Mouse (Mus musculus): Measurements from ENCODE around the gene Cers4. TPM values are rescaled to one million over a fixed set of nuclear protein-coding genes. Genes with fewer than 3 reads are reported as not detected.
A peak's percentile ranks its signal among the peaks of the same experiment; 100 is the strongest.

Gene Cers4
- 33.0 and 33.4 TPM in 2 replicates for polyA plus RNA-seq (2015; fragmentation: Nextera tagmentation; extraction: Ambion mirVana)

DNA sequence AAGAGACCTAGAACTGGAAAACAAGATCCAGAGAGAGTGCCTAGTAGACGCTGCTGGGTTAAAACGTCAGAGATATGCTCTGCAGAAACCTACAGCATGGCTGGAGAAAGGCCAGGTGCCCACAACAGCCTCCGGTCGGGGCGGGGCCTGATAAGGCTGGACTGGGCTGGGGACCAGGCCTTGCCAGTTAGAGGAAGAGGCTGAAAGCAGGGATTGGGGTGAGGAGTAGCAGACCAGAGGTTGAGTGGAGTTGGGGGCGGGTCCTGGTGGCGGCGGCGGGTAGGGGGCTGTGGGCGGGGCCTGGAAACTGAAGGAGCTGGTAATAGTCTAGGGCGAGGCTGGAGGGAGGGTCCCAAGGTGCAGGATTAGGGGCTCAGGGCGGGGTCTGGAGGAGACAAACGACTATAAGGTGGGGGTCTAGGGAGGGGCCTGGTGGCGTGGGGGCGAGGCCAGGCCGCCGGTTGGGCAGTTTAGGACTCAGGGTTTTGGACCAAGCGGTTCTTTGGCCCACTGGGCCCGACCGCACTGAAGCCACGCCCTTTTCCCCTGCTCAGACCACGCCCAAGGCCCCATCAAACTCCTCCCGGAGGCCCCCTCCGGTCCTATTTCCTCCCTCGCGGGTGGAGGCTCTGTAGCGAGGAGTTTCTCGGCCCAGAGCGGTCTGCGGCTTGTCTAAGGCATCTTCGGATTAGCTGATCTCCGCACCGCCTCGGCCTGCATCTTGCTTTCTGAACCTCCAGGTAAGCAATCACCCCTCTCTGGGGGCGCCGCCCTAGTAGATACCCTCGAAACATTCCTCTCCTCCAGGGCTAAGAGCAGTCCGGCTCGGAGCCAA lies at the start of gene Cers4:
Gene Cers4, plus strand, starts transcription at position 176 of the 835 bp plus-strand sequence.
- peak within 1 kb of the TSS; percentile 61 for H3K4me3 ChIP-seq
- peaks cover 37% of the 10 kb centered on the region for H3K4me1 ChIP-seq (replicated peaks)
- no peaks in the 10 kb centered on the region for H3K27me3 ChIP-seq
- ATAC-seq (ENCODE audit: low read depth) = peak; percentile 90
- no peaks in the 10 kb centered on the region for H3K36me3 ChIP-seq
- 1% methylated on average over 39 of the region's 39 CpGs for WGBS
- H3K27ac ChIP-seq (replicated peaks) = peak within 1 kb of the TSS; percentile 71
- peak within 1 kb of the TSS; percentile 80 for H3K9ac ChIP-seq
- H3K9me3 ChIP-seq = no peaks in the 10 kb centered on the region
- peak within 1 kb of the TSS; percentile 93 for H3K4me2 ChIP-seq

GRCm38 (mm10) chr8:4458165-4458564 lies 34.7 kb upstream of the Cers4 start:
- WGBS = 85% methylated on average over 2 of the region's 2 CpGs
- no peaks in the 10 kb centered on the region for H3K27me3 ChIP-seq

GRCm38 (mm10) chr8:4463061-4463460 lies 29.8 kb upstream of the Cers4 start:
- H3K27ac ChIP-seq (replicated peaks) = no peak overlapping the region
- H3K9ac ChIP-seq = no peak overlapping the region
- ATAC-seq (ENCODE audit: low read depth) = no peak
- H3K36me3 ChIP-seq = no peaks in the 10 kb centered on the region
- H3K27me3 ChIP-seq = no peaks in the 10 kb centered on the region
- no peak overlapping the region for H3K4me3 ChIP-seq
- WGBS = 93% methylated on average over 2 of the region's 2 CpGs
- no peaks in the 10 kb centered on the region for H3K4me1 ChIP-seq (replicated peaks)
- no peaks in the 10 kb centered on the region for H3K9me3 ChIP-seq
- H3K4me2 ChIP-seq = no peak overlapping the region

More at GRCm38 (mm10) chr8:4458165-4458564, 34.7 kb upstream of the Cers4 start:
- H3K4me2 ChIP-seq = no peak overlapping the region
- ATAC-seq (ENCODE audit: low read depth) = no peak
- H3K9me3 ChIP-seq = no peaks in the 10 kb centered on the region
- no peak overlapping the region for H3K9ac ChIP-seq
- no peak overlapping the region for H3K4me3 ChIP-seq
- H3K27ac ChIP-seq (replicated peaks) = no peak overlapping the region
- H3K4me1 ChIP-seq (replicated peaks) = no peaks in the 10 kb centered on the region
- H3K36me3 ChIP-seq = no peaks in the 10 kb centered on the region

GRCm38 (mm10) chr8:4474419-4475187 lies 18.2 kb upstream of the Cers4 start:
- no peaks in the 10 kb centered on the region for H3K4me1 ChIP-seq (replicated peaks)
- no peaks in the 10 kb centered on the region for H3K9me3 ChIP-seq
- no peaks in the 10 kb centered on the region for H3K36me3 ChIP-seq
- no peak overlapping the region for H3K4me2 ChIP-seq
- H3K4me3 ChIP-seq = no peak overlapping the region
- H3K9ac ChIP-seq = no peak overlapping the region
- H3K27ac ChIP-seq (replicated peaks) = no peak overlapping the region
- 50% methylated on average over 7 of the region's 7 CpGs for WGBS
- H3K27me3 ChIP-seq = no peaks in the 10 kb centered on the region
- no peak for ATAC-seq (ENCODE audit: low read depth)

- H3K27ac ChIP-seq (replicated peaks) = no peak overlapping the region
- 78% methylated on average over 4 of the region's 4 CpGs for WGBS
- H3K9me3 ChIP-seq = no peaks in the 10 kb centered on the region
- ATAC-seq (ENCODE audit: low read depth) = no peak
- no peaks in the 10 kb centered on the region for H3K36me3 ChIP-seq
- no peak overlapping the region for H3K9ac ChIP-seq
- no peak overlapping the region for H3K4me3 ChIP-seq
- H3K4me2 ChIP-seq = no peak overlapping the region
- no peaks in the 10 kb centered on the region for H3K4me1 ChIP-seq (replicated peaks)
- H3K27me3 ChIP-seq = no peaks in the 10 kb centered on the region
Measured at GRCm38 (mm10) chr8:4481154-4481553, 11.7 kb upstream of the Cers4 start.

- no peak overlapping the region for H3K9ac ChIP-seq
- H3K4me1 ChIP-seq (replicated peaks) = no peaks in the 10 kb centered on the region
- 78% methylated on average over 4 of the region's 4 CpGs for WGBS
- H3K9me3 ChIP-seq = no peaks in the 10 kb centered on the region
- no peak overlapping the region for H3K4me2 ChIP-seq
- H3K4me3 ChIP-seq = no peak overlapping the region
- no peak overlapping the region for H3K27ac ChIP-seq (replicated peaks)
- H3K36me3 ChIP-seq = no peaks in the 10 kb centered on the region
- H3K27me3 ChIP-seq = no peaks in the 10 kb centered on the region
- no peak for ATAC-seq (ENCODE audit: low read depth)
Measured at GRCm38 (mm10) chr8:4481586-4481985, 11.2 kb upstream of the Cers4 start.

DNA sequence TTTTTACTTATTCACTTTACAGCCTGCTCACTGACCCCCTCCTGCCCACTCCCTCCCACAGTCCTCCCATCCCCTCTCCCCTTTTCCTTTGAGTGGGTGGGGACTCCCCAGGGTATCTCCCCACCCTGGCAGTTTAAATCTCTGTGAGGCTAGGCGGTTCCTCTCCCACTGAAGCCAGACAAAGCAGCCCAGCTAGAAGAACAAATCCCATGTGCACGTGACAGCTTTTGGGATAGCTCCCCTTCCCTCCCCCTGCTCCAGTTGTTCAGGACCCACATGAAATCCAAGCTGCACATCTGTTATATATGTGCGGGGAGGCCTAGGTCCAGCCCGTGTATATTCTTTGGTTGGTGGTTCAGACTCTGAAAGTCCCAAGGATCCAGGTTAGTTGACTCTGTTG lies 10.3 kb upstream of the Cers4 start:
- Histone ChIP-seq H3K4me2 (no peak overlapping the region), H3K4me1 (replicated peaks) (no peaks in the 10 kb centered on the region), H3K27me3 (no peaks in the 10 kb centered on the region), H3K9me3 (no peaks in the 10 kb centered on the region), H3K4me3 (no peak overlapping the region), H3K9ac (no peak overlapping the region), H3K36me3 (no peaks in the 10 kb centered on the region), H3K27ac (replicated peaks) (no peak overlapping the region)
- ATAC-seq (ENCODE audit: low read depth) = no peak
- whole genome bisulfite sequencing = 74% methylated on average over 4 of the region's 4 CpGs

DNA sequence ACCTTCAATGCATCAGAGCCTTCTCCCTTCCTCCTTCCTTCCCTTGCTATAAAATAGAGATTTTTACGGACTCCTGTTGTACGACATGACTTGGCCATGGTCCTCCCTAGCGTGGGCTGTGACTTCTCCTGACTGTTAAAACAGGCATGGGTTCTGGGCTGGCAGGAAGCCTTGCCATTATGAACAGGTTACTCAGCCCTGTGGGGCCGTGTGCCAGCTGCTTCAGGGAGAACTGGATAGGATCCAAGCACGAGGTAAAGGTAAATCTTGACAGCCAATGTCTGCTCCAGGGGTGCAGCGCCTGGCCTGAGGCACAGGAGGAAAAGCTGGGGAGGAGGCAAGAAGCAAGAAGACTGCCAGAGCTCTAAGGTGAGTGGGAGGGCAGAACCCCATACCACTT lies 9.5 kb upstream of the Cers4 start:
- H3K27ac ChIP-seq (replicated peaks) = no peak overlapping the region
- 83% methylated on average over 6 of the region's 6 CpGs for WGBS
- no peaks in the 10 kb centered on the region for H3K27me3 ChIP-seq
- no peaks in the 10 kb centered on the region for H3K4me1 ChIP-seq (replicated peaks)
- H3K4me2 ChIP-seq = no peak overlapping the region
- no peak overlapping the region for H3K9ac ChIP-seq
- no peaks in the 10 kb centered on the region for H3K9me3 ChIP-seq
- no peak overlapping the region for H3K4me3 ChIP-seq
- no peaks in the 10 kb centered on the region for H3K36me3 ChIP-seq
- ATAC-seq (ENCODE audit: low read depth) = no peak

DNA sequence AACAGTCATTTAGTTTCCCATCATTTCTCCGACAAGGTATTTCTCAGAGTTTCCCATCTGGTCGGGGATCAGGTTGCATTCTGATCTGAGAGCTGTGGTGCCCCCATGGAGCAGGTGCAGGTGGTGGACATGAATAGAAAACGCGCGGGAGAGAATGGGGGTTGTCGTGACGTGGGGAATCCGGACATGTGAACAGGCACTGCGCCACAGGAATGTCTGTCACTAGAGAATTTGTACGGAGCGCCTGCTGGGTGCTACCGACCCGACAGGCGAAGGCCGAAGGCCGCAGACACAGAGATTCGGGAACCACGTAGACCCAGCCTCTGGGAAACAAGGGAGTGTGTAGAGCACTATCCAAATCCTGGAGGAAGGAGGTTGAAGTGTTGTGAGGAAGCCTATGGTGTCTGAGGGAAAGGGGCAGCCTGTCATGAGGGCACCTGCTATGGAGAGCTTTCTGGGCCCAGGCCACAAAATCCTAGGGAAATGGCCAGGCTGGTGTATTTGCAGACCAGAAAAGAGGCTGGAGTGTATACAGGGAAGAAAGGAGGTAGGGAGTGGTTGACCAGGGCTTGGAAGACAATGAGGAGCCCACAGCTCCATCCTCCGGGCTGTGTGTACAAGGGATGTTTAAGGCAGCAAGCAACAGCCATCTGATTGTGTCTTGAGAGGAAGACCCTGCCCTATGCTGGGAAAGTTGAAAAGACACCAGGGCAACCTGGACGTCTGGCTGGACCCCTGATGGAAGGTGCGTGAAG lies 1.0 kb downstream of the Cers4 start:
- Histone ChIP-seq H3K4me2 (peak overlapping the region; percentile 93), H3K9ac (peak overlapping the region; percentile 80), H3K4me3 (peak overlapping the region; percentile 61), H3K27me3 (no peaks in the 10 kb centered on the region), H3K4me1 (replicated peaks) (peaks cover 37% of the 10 kb centered on the region), H3K36me3 (no peaks in the 10 kb centered on the region), H3K27ac (replicated peaks) (peak overlapping the region; percentile 71), H3K9me3 (no peaks in the 10 kb centered on the region)
- 9% methylated on average over 21 of the region's 21 CpGs for WGBS
- peak; percentile 68 for ATAC-seq (ENCODE audit: low read depth)

DNA sequence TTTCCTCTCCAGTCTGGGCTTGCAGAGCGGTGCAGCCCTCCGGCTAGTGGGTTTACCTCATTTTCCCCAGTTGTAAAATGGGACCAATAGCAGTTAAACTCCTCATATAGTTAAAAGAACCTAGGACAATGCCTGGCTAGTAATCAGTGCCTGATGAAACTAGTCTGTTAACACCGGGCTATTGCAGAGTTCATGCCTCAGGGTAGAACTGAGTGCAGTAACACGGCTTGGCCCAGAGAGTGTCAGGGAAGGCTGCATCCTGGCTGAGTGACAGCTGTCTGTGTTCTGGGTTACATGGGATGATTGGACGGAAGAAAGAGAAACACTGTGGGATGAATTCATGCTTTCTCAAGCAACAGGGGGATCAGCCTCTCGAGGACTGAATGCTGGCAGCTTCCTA lies 3.1 kb downstream of the Cers4 start:
- Histone ChIP-seq H3K27ac (replicated peaks) (no peak overlapping the region), H3K9me3 (no peaks in the 10 kb centered on the region), H3K4me3 (no peak overlapping the region), H3K4me1 (replicated peaks) (peaks cover 37% of the 10 kb centered on the region), H3K27me3 (no peaks in the 10 kb centered on the region), H3K36me3 (no peaks in the 10 kb centered on the region), H3K9ac (peak overlapping the region; percentile 14; the same call in 1 of the 2 replicates), H3K4me2 (peak overlapping the region; percentile 93)
- ATAC-seq (ENCODE audit: low read depth) = no peak
- WGBS = 54% methylated on average over 6 of the region's 6 CpGs

GRCm38 (mm10) chr8:4497610-4498009 lies 4.8 kb downstream of the Cers4 start:
- WGBS = 87% methylated on average over 1 of the region's 1 CpGs
- Histone ChIP-seq H3K9me3 (no peaks in the 10 kb centered on the region), H3K27me3 (no peaks in the 10 kb centered on the region), H3K4me2 (no peak overlapping the region), H3K36me3 (no peaks in the 10 kb centered on the region), H3K4me3 (no peak overlapping the region), H3K4me1 (replicated peaks) (peaks cover 37% of the 10 kb centered on the region), H3K27ac (replicated peaks) (no peak overlapping the region), H3K9ac (no peak overlapping the region)
- ATAC-seq (ENCODE audit: low read depth) = no peak

GRCm38 (mm10) chr8:4505364-4505763 lies 12.5 kb downstream of the Cers4 start:
- Histone ChIP-seq H3K4me3 (no peak overlapping the region), H3K4me1 (replicated peaks) (no peaks in the 10 kb centered on the region), H3K9ac (no peak overlapping the region), H3K9me3 (no peaks in the 10 kb centered on the region), H3K27ac (replicated peaks) (no peak overlapping the region), H3K4me2 (no peak overlapping the region), H3K27me3 (no peaks in the 10 kb centered on the region), H3K36me3 (no peaks in the 10 kb centered on the region)
- 85% methylated on average over 1 of the region's 1 CpGs for WGBS
- no peak for ATAC-seq (ENCODE audit: low read depth)
